Mouse (Mus musculus) CD4-positive, CD25-positive, alpha-beta regulatory T cell, adult 2 months (primary cell): ENCODE measurements at regions not wholly inside any gene's neighbourhood (a gene's known extent, or its start where the extent isn't known, plus 50 kb on each side); places are given as distances from the start of the nearest gene placed in this dataset.

Experiments
- DNase-seq: peaks from one replicate; pipeline ENCODE4 v3.0.0-alpha.2; 2012; ENCODE audit warnings: low read depth, low spot score

- DNase-seq: no peak
Observed at GRCm38 (mm10) chr13:32649982-32650381, 133.8 kb downstream of the Mylk4 start.

- no peak for DNase-seq
Observed at GRCm38 (mm10) chr13:32643030-32643750, 140.6 kb downstream of the Mylk4 start.

GRCm38 (mm10) chr13:32640941-32641340 lies 142.8 kb downstream of the Mylk4 start:
- DNase-seq: no peak

- DNase-seq: no peak
Observed at GRCm38 (mm10) chr13:32630122-32630732, 153.5 kb downstream of the Mylk4 start.

- no peak for DNase-seq
Observed at GRCm38 (mm10) chr13:32613916-32614315, 169.8 kb downstream of the Mylk4 start.

- peak; percentile 53 for DNase-seq
Observed at GRCm38 (mm10) chr13:32611551-32612295, 172.0 kb downstream of the Mylk4 start.

GRCm38 (mm10) chr13:32610970-32611369 lies 172.8 kb downstream of the Mylk4 start:
- DNase-seq: no peak

GRCm38 (mm10) chr13:32608413-32608812 lies 175.3 kb downstream of the Mylk4 start:
- DNase-seq: peak; percentile 3

- DNase-seq: no peak
Observed at GRCm38 (mm10) chr13:32603925-32604590, 179.7 kb downstream of the Mylk4 start.

GRCm38 (mm10) chr13:32601315-32601714 lies 182.4 kb downstream of the Mylk4 start:
- no peak for DNase-seq

- no peak for DNase-seq
Observed at GRCm38 (mm10) chr13:32593611-32594010, 190.1 kb downstream of the Mylk4 start.

GRCm38 (mm10) chr13:32593131-32593530 lies 190.6 kb downstream of the Mylk4 start:
- no peak for DNase-seq

- no peak for DNase-seq
Observed at GRCm38 (mm10) chr13:32581598-32581997, 202.2 kb downstream of the Mylk4 start.

GRCm38 (mm10) chr13:32567850-32568249 lies 215.9 kb downstream of the Mylk4 start:
- no peak for DNase-seq

GRCm38 (mm10) chr13:32560666-32561065 lies 222.1 kb upstream of the Gmds start:
- DNase-seq: no peak

- DNase-seq: no peak
Observed at GRCm38 (mm10) chr13:32556396-32556795, 217.9 kb upstream of the Gmds start.

GRCm38 (mm10) chr13:32555064-32555463 lies 216.5 kb upstream of the Gmds start:
- DNase-seq: no peak

- DNase-seq: no peak
Observed at GRCm38 (mm10) chr13:32554601-32555000, 216.1 kb upstream of the Gmds start.

GRCm38 (mm10) chr13:32553136-32553535 lies 214.6 kb upstream of the Gmds start:
- DNase-seq: no peak

- DNase-seq: no peak
Observed at GRCm38 (mm10) chr13:32550113-32550512, 211.6 kb upstream of the Gmds start.

- DNase-seq: no peak
Observed at GRCm38 (mm10) chr13:32547126-32547525, 208.6 kb upstream of the Gmds start.
